Mouse (Mus musculus): ENCODE measurements around the gene Wrap73.

GRCm38 (mm10) chr4:154125202-154125601 lies 17.0 kb upstream of the Wrap73 start:
- TF ChIP-seq CTCF (conservative IDR thresholded peaks at IDR 0.05; ENCODE audit: insufficient read depth, insufficient read length, low read depth, low read length), result no peak
- TF ChIP-seq POLR2A (IDR thresholded peaks at IDR 0.05; ENCODE audit: low read depth, low read length), result no peak
